Mouse (Mus musculus) ES-Bruce4 (cell line): ENCODE results near the gene Magi2.

Source experiments
- CTCF ChIP-seq: IDR thresholded peaks from one replicate; pipeline ENCODE4 v1.8.1; 2011; ENCODE audit warnings: low read depth, low read length
- EP300 ChIP-seq: IDR thresholded peaks from 2 replicates; pipeline ENCODE4 v1.6.1; 2011; ENCODE audit warnings: low read depth, low read length; ENCODE audit not compliant: insufficient read depth
- POLR2A ChIP-seq: IDR thresholded peaks from one replicate; pipeline ENCODE4 v1.8.1; 2011; ENCODE audit warnings: low read length; ENCODE audit not compliant: insufficient read depth

DNA sequence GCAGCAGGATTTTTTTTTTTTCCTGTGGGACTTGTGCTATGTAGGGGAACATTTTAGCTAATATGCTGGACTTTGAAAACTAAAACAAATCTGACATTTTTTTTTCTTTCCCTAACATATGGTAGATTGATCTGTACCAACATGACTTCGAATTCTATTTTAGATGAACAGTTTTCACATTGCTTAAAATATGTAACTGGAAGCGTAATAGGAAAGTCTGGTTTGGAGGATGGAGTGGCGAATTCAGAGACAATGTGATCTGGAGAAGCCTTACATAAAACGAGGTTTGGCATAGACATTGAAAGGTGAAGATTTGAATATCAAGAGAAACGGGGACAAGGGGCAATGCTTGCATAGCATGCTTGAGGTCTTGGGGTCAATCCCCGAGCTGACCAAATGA is 519.1 kb downstream of the Magi2 start:
- no peak for TF ChIP-seq POLR2A
- no peak for TF ChIP-seq CTCF
- TF ChIP-seq EP300: no peak
